Mouse (Mus musculus): ENCODE measurements at regions not wholly inside any gene's neighbourhood (a gene's known extent, or its start where the extent isn't known, plus 50 kb on each side); places are given as distances from the start of the nearest gene placed in this dataset.

GRCm38 (mm10) chr16:10098511-10098910, 71.5 kb upstream of the Rpl39l start:
- no peak for DNase-seq

DNA sequence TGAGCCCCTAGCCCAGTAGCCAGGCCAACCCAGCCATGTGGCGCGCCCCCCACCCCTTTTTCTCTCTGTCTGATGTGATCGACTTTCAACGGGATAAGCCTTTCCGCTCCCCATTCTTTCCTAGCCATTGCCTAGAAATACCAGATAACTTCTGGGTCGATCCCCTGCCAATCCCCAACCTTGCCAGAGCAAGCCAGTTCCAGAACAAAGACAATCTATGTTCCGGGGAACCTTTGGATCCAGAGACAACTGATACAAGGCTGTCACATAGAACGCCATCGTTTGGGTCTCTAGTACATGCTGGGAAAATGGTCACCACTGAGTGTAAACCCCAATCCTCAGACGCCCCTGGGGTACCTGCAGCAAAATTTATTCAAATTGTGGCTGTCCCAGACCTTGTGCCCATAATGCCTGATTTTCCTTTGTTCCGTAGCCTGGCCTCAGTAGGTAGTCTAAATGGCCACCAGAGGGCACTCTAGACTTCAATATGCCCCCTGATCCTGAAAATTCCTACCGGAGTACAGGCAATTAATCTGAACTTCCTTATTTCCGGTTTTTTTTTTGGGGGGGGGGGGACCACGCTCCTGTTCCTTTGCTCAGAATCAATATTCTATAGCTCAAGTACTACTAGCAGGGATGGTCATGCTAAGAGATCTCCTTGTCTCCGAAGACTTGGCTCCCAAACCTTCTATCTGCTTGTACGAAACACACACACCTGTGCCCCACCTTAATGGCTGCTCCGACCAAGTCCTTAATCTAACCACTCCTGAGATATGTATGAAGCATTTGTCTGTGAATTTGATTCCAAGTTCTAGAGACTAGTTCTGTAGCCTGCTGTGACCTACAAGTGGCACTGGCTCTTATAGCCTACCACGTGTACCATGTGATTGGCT, 81.3 kb upstream of the Rpl39l start:
- peak; percentile 3 to 37 for DNase-seq

- no peak for DNase-seq
These were observed 83.7 kb upstream of the Rpl39l start for GRCm38 (mm10) chr16:10086341-10086740.

DNA sequence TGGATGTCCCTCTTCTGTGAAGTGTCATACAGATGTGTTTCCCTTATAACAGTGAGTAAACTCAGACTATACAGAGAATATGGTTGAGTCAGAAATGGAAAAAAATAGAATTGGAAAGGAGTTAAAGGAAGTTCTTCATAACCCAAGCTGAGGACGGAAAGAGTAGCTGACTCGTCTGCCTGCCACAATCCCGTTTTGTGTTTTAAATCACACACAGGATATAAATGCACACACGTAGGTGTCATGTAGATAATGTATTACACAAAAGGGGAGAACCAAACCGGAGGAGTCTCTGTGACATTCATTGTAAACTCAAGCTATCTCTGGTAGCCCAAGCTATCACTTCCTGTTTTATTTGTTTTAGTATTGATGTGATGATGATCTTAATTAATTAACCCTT, 84.6 kb upstream of the Rpl39l start:
- DNase-seq: no peak

GRCm38 (mm10) chr16:10081751-10082150, 86.4 kb upstream of the Grin2a start:
- DNase-seq: no peak

DNA sequence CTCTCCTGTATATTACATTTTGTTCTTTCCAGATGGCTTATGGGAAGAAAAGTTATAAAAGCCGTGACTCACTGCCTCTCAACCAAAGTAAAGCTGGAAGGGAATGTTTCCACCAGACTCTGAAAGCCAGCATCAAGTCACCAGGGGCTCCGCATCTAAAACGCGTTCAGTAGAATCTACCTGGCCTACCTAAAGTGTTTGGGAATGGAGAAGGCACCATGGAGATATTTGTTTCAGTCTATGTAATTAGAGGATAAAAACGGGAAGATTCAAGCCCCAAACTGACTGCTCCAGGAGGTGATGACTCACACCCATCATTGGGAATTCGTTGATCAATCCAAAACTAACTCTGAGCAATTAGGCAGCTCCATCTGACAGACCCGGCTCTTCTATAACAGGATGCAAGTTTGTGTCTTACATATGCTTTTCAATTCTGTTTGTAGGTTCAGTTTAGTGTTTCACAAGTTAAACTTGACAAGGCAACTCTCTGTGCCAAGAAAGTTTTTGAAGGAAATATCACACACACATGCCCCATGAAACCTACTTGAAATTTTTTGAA, 84.8 kb upstream of the Grin2a start:
- DNase-seq: no peak

GRCm38 (mm10) chr16:10073158-10073557, 77.8 kb upstream of the Grin2a start:
- DNase-seq: peak; percentile 51 to 65

DNA sequence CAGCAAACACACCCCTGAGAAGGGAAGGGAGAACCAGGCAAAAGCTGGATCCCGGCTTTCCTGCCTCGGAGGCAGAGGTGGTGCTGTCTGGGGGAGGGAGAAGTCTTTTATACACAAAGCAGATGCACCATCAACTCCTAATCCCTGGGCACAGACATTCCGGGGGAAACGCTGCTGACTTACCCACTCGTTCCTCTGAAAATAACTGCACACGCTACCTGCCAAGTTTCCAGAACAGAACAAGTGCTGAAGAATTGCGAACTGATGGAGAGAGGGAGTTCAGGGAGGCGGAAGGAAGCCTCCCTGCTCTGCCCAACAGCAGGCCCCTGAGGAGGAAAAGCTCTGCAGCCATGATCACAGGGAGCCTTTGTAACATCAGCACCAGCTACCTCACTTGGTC, 68.1 kb upstream of the Grin2a start:
- no peak for DNase-seq

DNA sequence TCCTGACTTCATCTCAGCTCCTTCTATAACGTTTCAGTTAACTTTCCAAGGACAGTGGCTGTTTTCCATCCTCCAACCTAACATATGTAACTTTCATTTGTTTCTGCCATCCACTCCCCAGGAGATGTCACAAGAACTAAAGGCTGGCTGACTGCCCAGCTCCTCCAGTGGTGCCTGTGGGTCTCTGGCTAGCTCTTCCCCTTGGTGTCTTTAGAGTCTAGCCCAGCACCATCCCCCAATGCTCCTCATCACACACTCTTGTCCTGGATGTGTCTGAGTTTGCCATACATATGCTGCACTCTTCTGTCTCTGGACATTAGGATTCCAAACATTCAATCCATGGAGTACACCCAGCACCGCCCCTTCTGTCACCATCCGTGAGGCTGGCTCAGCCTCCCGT, 62.7 kb upstream of the Grin2a start:
- DNase-seq: no peak

Measured in adrenal gland, postnatal 36 days (tissue).